Mouse (Mus musculus) Muller cell, postnatal 12 days (primary cell): ENCODE results near the gene Gm45194.

Experiments used
- DNase-seq: peaks from one replicate; pipeline ENCODE4 v3.0.0-alpha.2; 2015; ENCODE audit errors: inconsistent ontology term

The Gm45194 gene

DNA sequence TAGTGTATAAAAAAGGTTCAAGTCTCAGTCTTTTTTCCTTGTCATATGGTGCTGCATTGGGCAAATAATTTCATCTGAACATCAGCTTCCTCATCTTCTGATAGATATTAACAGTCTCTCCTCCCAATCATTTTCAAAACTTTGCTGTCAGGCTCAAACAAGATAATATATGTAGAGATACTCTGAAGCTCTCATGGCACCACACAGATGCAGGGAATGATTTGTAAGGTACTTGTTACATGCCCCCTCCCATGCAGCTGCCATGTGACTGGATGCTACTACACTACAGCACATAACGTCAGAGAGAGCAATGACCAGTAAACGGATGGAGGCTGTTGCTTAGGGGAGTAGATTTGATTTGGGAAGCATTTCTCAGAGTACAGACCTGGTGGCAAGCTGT lies at the start of gene Gm45194:
Gene Gm45194, plus strand, starts transcription at position 301 of the 400 bp plus-strand sequence.
- no peak for DNase-seq

DNA sequence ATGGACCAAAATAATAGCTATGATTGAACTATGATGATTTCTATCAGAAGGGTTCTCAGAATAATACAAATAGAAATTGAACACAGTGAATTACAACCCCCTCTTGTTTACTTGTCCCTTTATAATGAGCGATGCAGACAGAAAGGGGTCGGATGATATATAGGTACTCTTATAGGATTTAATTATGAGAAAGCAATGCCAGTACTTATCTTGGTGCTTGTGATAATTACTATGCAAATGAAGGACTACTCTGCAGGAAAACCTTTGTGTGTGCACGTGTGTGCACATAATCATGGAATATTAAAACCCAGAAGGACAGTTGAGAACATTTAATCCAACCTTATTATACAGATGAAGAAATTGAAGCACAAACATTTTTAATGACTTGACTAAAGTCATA lies 35.3 kb upstream of the Gm45194 start:
- no peak for DNase-seq

DNA sequence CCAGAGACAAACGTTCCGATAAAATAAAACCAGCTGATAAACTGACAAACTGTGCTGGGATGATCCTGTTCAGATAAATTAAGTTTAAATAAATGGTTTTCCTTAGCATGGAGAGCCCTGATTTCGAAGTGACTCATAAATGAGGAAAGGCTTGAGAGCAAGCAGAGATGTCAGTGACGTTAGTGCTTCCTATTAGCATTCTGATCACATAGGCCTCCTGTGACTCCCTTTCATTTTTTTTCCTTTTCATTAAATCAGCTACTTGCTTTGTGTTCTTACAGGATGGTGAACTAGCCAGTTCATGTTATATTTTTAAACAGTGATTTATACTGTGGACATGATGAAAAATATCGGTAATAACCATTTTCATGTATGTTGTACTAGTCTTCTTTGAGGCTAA lies 9.9 kb upstream of the Gm45194 start:
- DNase-seq, result no peak

DNA sequence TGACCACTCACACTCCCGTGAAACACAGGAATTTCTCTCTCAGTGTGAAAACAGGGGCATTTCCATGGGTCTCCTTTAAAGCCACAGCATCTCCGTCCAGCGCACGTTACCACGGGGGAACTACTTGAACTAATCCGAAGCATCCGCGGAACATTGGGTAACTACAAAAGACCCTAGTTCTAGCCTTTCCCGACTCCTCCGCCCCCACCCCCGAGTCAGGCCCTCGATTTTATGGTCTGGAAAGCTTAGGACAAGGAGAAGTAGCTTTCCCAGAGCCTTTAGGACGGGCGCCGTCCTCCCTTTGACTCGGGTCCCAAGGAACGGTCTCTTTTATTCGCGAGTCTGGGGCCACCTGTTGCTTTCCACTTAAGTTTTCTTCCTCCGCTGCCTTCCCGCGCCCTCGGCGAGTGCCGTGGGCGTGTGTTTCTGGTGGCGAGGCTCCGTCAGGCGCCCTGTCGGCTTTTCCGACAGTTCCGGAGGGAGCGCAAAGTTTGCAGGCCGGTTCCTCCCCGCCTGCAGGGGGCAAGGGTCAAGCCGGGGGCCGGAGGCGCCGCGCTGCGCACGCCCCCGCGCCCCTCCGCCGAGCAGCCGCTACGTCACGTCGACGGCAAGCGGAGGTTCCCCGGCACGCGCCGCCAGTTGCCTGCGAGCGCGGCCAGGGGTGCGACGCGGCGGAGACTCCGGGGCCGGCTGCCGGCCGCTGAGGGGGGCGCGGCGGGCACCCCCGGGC lies 3.3 kb downstream of the Gm45194 start:
- peak; percentile 11 for DNase-seq

GRCm38 (mm10) chrX:111895084-111895779 lies 4.0 kb downstream of the Gm45194 start:
- no peak for DNase-seq

GRCm38 (mm10) chrX:111917422-111917821 lies 26.2 kb downstream of the Gm45194 start:
- DNase-seq, result peak; percentile 6

DNA sequence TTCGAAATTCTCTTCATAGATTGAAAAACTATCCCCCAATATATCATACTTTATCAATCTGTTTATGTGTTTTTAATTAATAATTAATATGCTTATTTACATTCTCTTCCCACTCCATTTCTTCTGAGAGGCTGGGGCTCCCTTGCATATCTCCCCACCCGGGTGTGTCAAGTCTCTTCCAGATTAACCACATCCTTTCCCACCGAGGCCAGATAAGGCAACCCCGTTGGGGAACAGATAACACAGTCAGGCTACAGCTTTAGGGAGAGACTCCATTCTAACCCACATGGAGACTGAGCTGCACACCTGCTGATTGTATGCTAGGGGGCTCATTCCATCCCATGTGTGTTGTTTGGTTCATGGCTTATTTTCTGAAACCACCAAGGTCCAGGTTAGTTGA lies 69.7 kb downstream of the Gm45194 start:
- DNase-seq, result no peak

- DNase-seq, result no peak
These were observed 108.5 kb downstream of the Gm45194 start for GRCm38 (mm10) chrX:111999661-112000060.

DNA sequence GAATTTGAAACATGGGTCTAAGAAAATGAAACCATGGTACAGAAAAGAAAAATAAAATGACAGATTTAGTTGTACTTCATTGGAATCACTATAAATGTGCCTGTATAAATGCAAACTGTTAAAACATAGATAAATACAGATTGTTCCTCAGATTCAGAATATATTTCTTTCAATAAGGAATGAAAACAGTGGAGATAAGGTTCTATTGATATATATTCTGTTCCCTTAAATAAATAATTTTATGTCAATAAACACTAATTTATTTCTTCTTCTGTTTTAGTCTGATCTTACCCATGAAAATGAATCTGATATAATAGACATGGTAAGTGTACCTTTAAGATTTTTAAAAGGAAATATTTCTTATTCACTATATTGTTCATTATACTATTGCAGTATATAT lies 119.5 kb downstream of the Gm45194 start, which contains the start of gene Tex16:
Gene Tex16, plus strand, starts transcription at position 301 of the 400 bp plus-strand sequence.
- no peak for DNase-seq

DNA sequence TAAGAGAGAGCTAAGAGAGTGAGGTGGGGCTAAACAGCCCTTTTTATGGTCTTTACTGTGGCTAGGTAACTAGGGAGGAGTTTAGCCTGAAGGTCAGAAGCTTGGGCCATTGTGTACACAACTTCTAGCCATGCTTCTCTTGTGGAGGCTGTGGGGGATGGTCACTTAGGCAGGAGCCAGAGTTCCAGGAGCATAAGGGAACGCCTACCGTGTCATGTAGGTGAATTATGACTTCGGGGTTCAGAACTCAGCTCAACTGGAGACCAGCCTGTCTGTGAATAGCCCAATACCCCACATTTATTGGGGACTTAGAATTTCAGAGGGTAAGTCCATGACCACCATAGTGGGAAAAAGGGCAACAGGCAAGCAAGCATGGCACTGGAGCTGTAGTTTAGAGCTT lies 347.6 kb downstream of the Gm45194 start, which contains the start of gene 4933403O08Rik:
Gene 4933403O08Rik, plus strand, starts transcription at position 301 of the 400 bp plus-strand sequence.
- DNase-seq, result no peak

- no peak for DNase-seq
These were observed 351.7 kb downstream of the Gm45194 start for GRCm38 (mm10) chrX:112242916-112243315.

- DNase-seq, result peak; percentile 29
These were observed 364.3 kb downstream of the Gm45194 start for GRCm38 (mm10) chrX:112255513-112255912.

- no peak for DNase-seq
These were observed 382.4 kb downstream of the Gm45194 start for GRCm38 (mm10) chrX:112273550-112273949.
